Mouse (Mus musculus): ENCODE data around the gene Gm20388.

Gene Gm20388

GRCm38 (mm10) chr8:124070363-124071324 lies 4160.0 kb downstream of the Gm20388 start:
- DNase-seq (ENCODE audit: low spot score), result peak; percentile 69

- peak; percentile 24 for DNase-seq (ENCODE audit: low spot score)
Measured at GRCm38 (mm10) chr8:124075977-124076376, 4165.3 kb downstream of the Gm20388 start.

- DNase-seq (ENCODE audit: low spot score), result no peak
Measured at GRCm38 (mm10) chr8:124076416-124076815, 4165.8 kb downstream of the Gm20388 start.

- no peak for DNase-seq (ENCODE audit: low spot score)
Measured at GRCm38 (mm10) chr8:124077377-124077776, 4166.7 kb downstream of the Gm20388 start.

GRCm38 (mm10) chr8:124077998-124078397 lies 4167.4 kb downstream of the Gm20388 start:
- no peak for DNase-seq (ENCODE audit: low spot score)

GRCm38 (mm10) chr8:124078969-124079368 lies 4168.3 kb downstream of the Gm20388 start:
- DNase-seq (ENCODE audit: low spot score), result no peak

GRCm38 (mm10) chr8:124080467-124081326 lies 4170.1 kb downstream of the Gm20388 start:
- DNase-seq (ENCODE audit: low spot score), result no peak

- no peak for DNase-seq (ENCODE audit: low spot score)
Measured at GRCm38 (mm10) chr8:124082616-124083015, 4172.0 kb downstream of the Gm20388 start.

GRCm38 (mm10) chr8:124083611-124084010 lies 4173.0 kb downstream of the Gm20388 start:
- DNase-seq (ENCODE audit: low spot score), result no peak

GRCm38 (mm10) chr8:124085668-124086067 lies 4175.0 kb downstream of the Gm20388 start:
- DNase-seq (ENCODE audit: low spot score), result no peak

- DNase-seq (ENCODE audit: low spot score), result no peak
Measured at GRCm38 (mm10) chr8:124088092-124088613, 4177.5 kb downstream of the Gm20388 start.

GRCm38 (mm10) chr8:124089016-124089415 lies 4178.4 kb downstream of the Gm20388 start:
- no peak for DNase-seq (ENCODE audit: low spot score)

GRCm38 (mm10) chr8:124090473-124090872 lies 4179.8 kb downstream of the Gm20388 start:
- DNase-seq (ENCODE audit: low spot score), result no peak

GRCm38 (mm10) chr8:124098953-124099622 lies 4188.4 kb downstream of the Gm20388 start:
- peak; percentile 89 for DNase-seq (ENCODE audit: low spot score)

- DNase-seq (ENCODE audit: low spot score), result no peak
Measured at GRCm38 (mm10) chr8:124099623-124099965, 4189.0 kb downstream of the Gm20388 start.

GRCm38 (mm10) chr8:124105869-124106268 lies 4195.2 kb downstream of the Gm20388 start:
- DNase-seq (ENCODE audit: low spot score), result no peak

GRCm38 (mm10) chr8:124106328-124107195 lies 4195.9 kb downstream of the Gm20388 start:
- DNase-seq (ENCODE audit: low spot score), result no peak

GRCm38 (mm10) chr8:124113108-124113507 lies 4202.5 kb downstream of the Gm20388 start:
- DNase-seq (ENCODE audit: low spot score), result no peak

- no peak for DNase-seq (ENCODE audit: low spot score)
Measured at GRCm38 (mm10) chr8:124125241-124125640, 4214.6 kb downstream of the Gm20388 start.

- no peak for DNase-seq (ENCODE audit: low spot score)
Measured at GRCm38 (mm10) chr8:124137261-124137660, 4226.6 kb downstream of the Gm20388 start.
